Mouse (Mus musculus) cerebellum, adult 9-11 months (tissue): Measurements from ENCODE around the gene Olfr262.
"Not testable (repeated sequence)": the region's sequence is repeated elsewhere in the genome, so short reads cannot be mapped to it uniquely, and the experiment has no call there.

Experiments used
- DNase-seq: peaks from one replicate; pipeline ENCODE4 v3.0.0; 2022

The Olfr262 gene

DNA sequence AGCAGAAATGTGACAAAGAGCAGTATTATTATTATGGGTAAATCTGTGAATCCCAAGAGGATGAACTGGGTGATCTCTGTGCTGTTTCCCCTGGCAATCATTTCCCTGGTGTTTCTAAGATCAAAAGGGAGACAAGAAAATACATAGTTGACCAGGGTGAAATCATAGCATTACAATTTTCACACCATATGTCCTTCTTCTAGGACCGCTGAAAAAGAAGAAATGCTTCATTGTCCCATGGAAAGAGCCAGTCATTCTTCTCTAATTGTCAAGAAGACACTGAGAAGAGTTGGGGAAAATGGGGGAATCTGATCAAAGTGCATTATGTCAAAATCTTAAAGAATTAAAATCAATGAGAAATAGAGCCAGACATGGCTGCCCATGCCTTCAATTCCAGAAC is at the start of gene Olfr262:
Olfr262 (minus strand) TSS at position 101 of the 400 bp plus-strand sequence.
- DNase-seq: no peak

DNA sequence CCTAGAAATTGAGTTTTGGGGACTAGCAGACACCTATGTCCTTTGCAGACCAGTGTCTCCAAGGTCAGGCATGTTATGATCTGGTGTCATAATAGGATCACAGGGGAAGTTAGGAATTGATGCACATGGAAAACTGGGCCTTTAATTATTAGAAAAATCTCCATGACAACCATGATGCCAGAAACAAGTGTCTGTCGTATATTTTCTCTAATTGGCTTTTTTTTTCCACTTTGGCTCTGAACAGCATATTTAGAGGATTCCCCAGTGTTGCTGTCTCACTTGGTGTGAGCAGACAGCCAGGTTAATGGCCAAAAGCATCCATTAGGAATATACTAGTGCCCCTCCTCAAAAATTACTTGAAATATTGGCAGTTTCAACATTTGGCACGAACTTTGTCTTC is 38.1 kb upstream of the Olfr262 start, which contains the start of gene Olfr1434:
Olfr1434 (plus strand) TSS at position 301 of the 400 bp plus-strand sequence.
- no peak for DNase-seq

DNA sequence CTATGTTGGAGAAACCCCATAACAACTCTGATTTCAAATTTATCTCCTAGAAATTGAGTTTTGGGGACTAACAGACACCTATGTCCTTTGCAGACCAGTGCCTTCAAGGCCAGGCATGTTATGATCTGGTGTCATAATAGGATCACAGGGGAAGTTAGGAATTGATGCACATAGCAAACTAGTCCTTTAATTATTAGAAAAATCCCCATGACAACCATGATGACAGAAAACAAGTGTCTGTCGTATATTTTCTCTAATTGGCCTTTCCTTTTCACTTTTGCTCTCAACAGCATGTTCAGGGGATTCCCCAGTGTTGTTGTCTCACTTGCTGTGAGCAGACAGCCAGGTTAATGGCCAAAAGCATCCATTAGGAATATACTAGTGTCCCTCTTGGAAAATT is 19.3 kb upstream of the Olfr262 start, which contains the start of gene Olfr235:
Olfr235 (plus strand) TSS at position 301 of the 400 bp plus-strand sequence.
- DNase-seq: no peak

DNA sequence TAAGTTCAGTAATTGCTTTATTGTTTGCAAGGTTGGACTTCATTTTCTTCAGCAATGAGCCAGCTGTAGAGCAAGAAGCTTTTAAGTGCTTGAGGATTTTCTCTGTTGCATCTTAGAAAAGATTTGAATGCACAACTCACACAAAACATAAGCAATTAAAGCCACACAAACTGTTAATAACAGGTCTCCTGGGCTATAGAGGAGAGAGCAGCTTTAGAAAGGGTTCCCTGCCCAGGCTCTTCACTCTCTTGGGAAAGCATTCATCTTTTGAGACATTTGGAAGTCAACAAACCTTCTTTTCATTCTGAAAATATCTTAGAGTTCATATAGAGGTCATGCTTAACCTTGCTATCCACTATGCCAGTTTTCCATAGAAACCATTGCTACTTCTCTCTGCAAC is 9.0 kb downstream of the Olfr262 start, which contains the start of gene Olfr1432:
Olfr1432 (minus strand) TSS at position 101 of the 400 bp plus-strand sequence.
- not testable (repeated sequence) for DNase-seq

DNA sequence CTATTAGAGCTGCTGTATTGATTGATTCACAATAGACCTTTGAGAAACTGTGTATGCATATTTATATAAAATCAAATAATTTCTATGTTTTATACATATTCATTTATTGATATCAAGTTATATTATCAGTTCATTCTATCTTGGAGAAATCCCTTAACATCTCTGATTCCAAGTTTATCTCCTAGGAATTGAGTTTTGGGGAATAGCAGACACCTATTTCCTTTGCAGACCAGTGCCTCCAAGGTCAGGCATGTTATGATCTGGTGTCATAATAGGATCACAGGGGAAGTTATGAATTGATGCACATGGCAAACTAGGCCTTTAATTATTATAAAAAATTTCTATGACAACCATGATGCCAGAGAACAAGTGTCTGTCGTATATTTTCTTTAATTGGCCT is 41.1 kb downstream of the Olfr262 start, which contains the start of gene Olfr1431:
Olfr1431 (plus strand) TSS at position 301 of the 400 bp plus-strand sequence.
- DNase-seq: no peak

DNA sequence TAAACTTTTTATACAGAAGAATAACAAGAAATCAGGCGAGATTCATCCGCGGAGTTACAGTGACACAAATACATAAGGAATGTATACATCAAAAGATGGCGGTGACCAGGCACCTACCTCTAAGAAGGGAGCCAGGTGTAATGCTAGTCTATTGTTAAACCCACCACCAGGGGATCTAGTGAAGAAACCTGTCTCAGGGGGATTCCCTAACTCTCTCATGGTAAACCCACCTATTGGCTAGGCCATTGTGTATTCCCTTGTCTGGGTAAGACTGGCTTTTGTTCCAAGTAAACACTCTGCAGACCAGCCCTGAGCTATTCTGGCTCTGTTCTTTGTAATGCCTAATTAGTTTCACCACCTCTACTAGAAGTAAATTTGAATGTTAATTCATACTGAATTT is 42.4 kb downstream of the Olfr262 start:
- not testable (repeated sequence) for DNase-seq
